8 mouse cellular contexts compared by ENCODE assay signal in genomic region chr2:65931841-65932311, GRCm38 (mm10).
A peak's percentile ranks its signal among the peaks of the same experiment; 100 is the strongest.
DNase-seq lines count a peak whose midpoint lies in the region; ATAC-seq and TF ChIP-seq lines count a peak whose summit lies in the region.

No protein-coding gene starts in this region.

- no peaks in the 10 kb centered on the region for H3K27me3 ChIP-seq in forebrain, embryonic 16.5 days (replicated peaks; ENCODE audit: control insufficient read depth, insufficient read depth, low read length)
- no peaks in the 10 kb centered on the region for H3K27me3 ChIP-seq in intestine, embryonic 14.5 days (replicated peaks; ENCODE audit: control insufficient read depth, insufficient read depth, low read length)
- no peaks in the 10 kb centered on the region for H3K27me3 ChIP-seq in midbrain, embryonic 10.5 days (ENCODE audit: low read depth, poor library complexity, severe bottlenecking)
- no peaks in the 10 kb centered on the region for H3K27me3 ChIP-seq in stomach, embryonic 15.5 days (replicated peaks)

- WGBS in forebrain, embryonic 16.5 days = 1% methylated on average over 11 of the region's 11 CpGs
- 1% methylated on average over 11 of the region's 11 CpGs for WGBS in intestine, embryonic 14.5 days
- WGBS in midbrain, embryonic 10.5 days = 2% methylated on average over 11 of the region's 11 CpGs
- WGBS in stomach, embryonic 15.5 days = 4% methylated on average over 11 of the region's 11 CpGs

- H3K4me3 ChIP-seq in ES-E14 (ENCODE audit: insufficient read depth in 1 of 2, low read depth in 1 of 2, low read length in 2 of 2, poor library complexity in 1 of 2, severe bottlenecking in 1 of 2) = peak overlapping the region; percentile 61 to 69
- peak overlapping the region; percentile 56 for H3K4me3 ChIP-seq in forebrain, embryonic 16.5 days (replicated peaks; ENCODE audit: low read length)
- peak overlapping the region; percentile 35 for H3K4me3 ChIP-seq in intestine, embryonic 14.5 days (ENCODE audit: low read depth, low read length)
- H3K4me3 ChIP-seq in midbrain, embryonic 10.5 days = peak overlapping the region; percentile 63
- H3K4me3 ChIP-seq in stomach, embryonic 15.5 days (replicated peaks) = peak overlapping the region; percentile 43

- DNase-seq in ES-E14 (ENCODE audit: low read depth, low spot score) = peak; percentile 62
- peak; percentile 54 to 57 for DNase-seq in cerebellum, adult 18-20 months
- DNase-seq in intestine, embryonic 14.5 days (ENCODE audit: low spot score) = peak; percentile 70
- DNase-seq in left cerebral cortex, adult 9 months (ENCODE audit: low spot score in 2 of 2) = peak; percentile 69 to 77
- peak; percentile 88 for DNase-seq in midbrain, embryonic 10.5 days (ENCODE audit: low spot score)
- no peak for DNase-seq in spleen, adult 18-20 months

- peaks cover 0 to 3% of the 10 kb centered on the region in 2 experiments; a peak in 1 of 4 replicates for H3K4me1 ChIP-seq in ES-E14 (ENCODE audit: control insufficient read depth in 2 of 2, insufficient read depth in 2 of 2, low read length in 2 of 2, poor library complexity in 1 of 2)
- peaks cover 8% of the 10 kb centered on the region; the same call in 1 of the 2 replicates for H3K4me1 ChIP-seq in forebrain, embryonic 16.5 days (replicated peaks; ENCODE audit: control insufficient read depth, insufficient read depth, low read length)
- no peaks in the 10 kb centered on the region for H3K4me1 ChIP-seq in intestine, embryonic 14.5 days (replicated peaks; ENCODE audit: control insufficient read depth, insufficient read depth, low read length)
- peaks cover 46% of the 10 kb centered on the region for H3K4me1 ChIP-seq in midbrain, embryonic 10.5 days
- H3K4me1 ChIP-seq in stomach, embryonic 15.5 days = no peaks in the 10 kb centered on the region

- H3K9me3 ChIP-seq in ES-E14 (ENCODE audit: control insufficient read depth, insufficient read depth, low read depth, low read length) = no peaks in the 10 kb centered on the region
- no peaks in the 10 kb centered on the region for H3K9me3 ChIP-seq in forebrain, embryonic 16.5 days (ENCODE audit: control insufficient read depth, low read length)
- no peaks in the 10 kb centered on the region for H3K9me3 ChIP-seq in intestine, embryonic 14.5 days (ENCODE audit: control insufficient read depth, low read length)
- no peaks in the 10 kb centered on the region for H3K9me3 ChIP-seq in midbrain, embryonic 10.5 days (replicated peaks)
- H3K9me3 ChIP-seq in stomach, embryonic 15.5 days = no peaks in the 10 kb centered on the region

- peak overlapping the region; percentile 81 for H3K9ac ChIP-seq in ES-E14 (ENCODE audit: insufficient read depth, low read depth, low read length, poor library complexity, severe bottlenecking)
- H3K9ac ChIP-seq in forebrain, embryonic 16.5 days (replicated peaks; ENCODE audit: low read depth, low read length) = peak overlapping the region; percentile 70
- peak overlapping the region; percentile 25 for H3K9ac ChIP-seq in intestine, embryonic 14.5 days (ENCODE audit: low read length)
- no peak overlapping the region for H3K9ac ChIP-seq in stomach, embryonic 15.5 days

- no peak overlapping the region for H3K27ac ChIP-seq in ES-E14 (ENCODE audit: insufficient read depth, low read depth, low read length, poor library complexity, severe bottlenecking)
- H3K27ac ChIP-seq in forebrain, embryonic 16.5 days (ENCODE audit: low read length) = peak overlapping the region; percentile 92
- H3K27ac ChIP-seq in intestine, embryonic 14.5 days (ENCODE audit: low read depth) = no peak overlapping the region
- H3K27ac ChIP-seq in midbrain, embryonic 10.5 days (replicated peaks) = peak overlapping the region; percentile 90
- no peak overlapping the region for H3K27ac ChIP-seq in stomach, embryonic 15.5 days

- H3K36me3 ChIP-seq in ES-E14 (ENCODE audit: control insufficient read depth, insufficient read depth, low read length, poor library complexity, severe bottlenecking) = no peaks in the 10 kb centered on the region
- no peaks in the 10 kb centered on the region for H3K36me3 ChIP-seq in forebrain, embryonic 16.5 days (ENCODE audit: control insufficient read depth, insufficient read depth)
- no peaks in the 10 kb centered on the region for H3K36me3 ChIP-seq in intestine, embryonic 14.5 days (ENCODE audit: control insufficient read depth, insufficient read depth, low read length)
- no peaks in the 10 kb centered on the region for H3K36me3 ChIP-seq in midbrain, embryonic 10.5 days
- no peaks in the 10 kb centered on the region for H3K36me3 ChIP-seq in stomach, embryonic 15.5 days

- peak; percentile 89 for ATAC-seq in forebrain, embryonic 16.5 days
- peak; percentile 62 for ATAC-seq in intestine, embryonic 14.5 days (replicated peaks; ENCODE audit: low FRiP score, low TSS enrichment, low read depth)
- peak; percentile 43; the same call in 1 of the 2 replicates for ATAC-seq in stomach, embryonic 15.5 days (ENCODE audit: insufficient read depth, low FRiP score, low read depth)

- peak overlapping the region; percentile 77 for H3K4me2 ChIP-seq in forebrain, embryonic 16.5 days (ENCODE audit: low read length)
- peak overlapping the region; percentile 53 for H3K4me2 ChIP-seq in intestine, embryonic 14.5 days (ENCODE audit: low read length)
- peak overlapping the region; percentile 72 for H3K4me2 ChIP-seq in stomach, embryonic 15.5 days

- in situ Hi-C loops in ES-E14 (cut with MboI; ENCODE audit: low sequenced_read_pairs in 2 of 2, unreplicated experiment in 2 of 2) = no loop called here

TF ChIP-seq in ES-E14, 5 proteins besides CTCF, POLR2A, EP300 and RAD21:
- TF ChIP-seq ZNF384 (IDR thresholded peaks at IDR 0.05; ENCODE audit: low read depth, low read length) (peak; percentile 89), ZC3H11A (IDR thresholded peaks at IDR 0.05; ENCODE audit: borderline replicate concordance, low read depth, low read length) (no peak), CHD2 (IDR thresholded peaks at IDR 0.05; ENCODE audit: low read depth, low read length) (no peak), HCFC1 (IDR thresholded peaks at IDR 0.05; ENCODE audit: borderline replicate concordance, insufficient read depth, low read length) (0 out of 2 replicates have a peak, but pooled peaks have one; percentile 32), MAFK (IDR thresholded peaks at IDR 0.05; ENCODE audit: insufficient read depth, low read depth, low read length) (no peak)

Comparison
In these comparisons a context has a peak if more than half of its experiments do, and no peak if none do; other contexts are left out.
1. DNase-seq: peak in ES-E14 (single experiment), cerebellum, adult 18-20 months (2 of 2), intestine, embryonic 14.5 days (single experiment), left cerebral cortex, adult 9 months (2 of 2) and midbrain, embryonic 10.5 days (single experiment); none in spleen, adult 18-20 months (0 of 2).
2. H3K27ac ChIP-seq: peak in forebrain, embryonic 16.5 days (single experiment) and midbrain, embryonic 10.5 days (single experiment); none in ES-E14 (single experiment), intestine, embryonic 14.5 days (single experiment) and stomach, embryonic 15.5 days (single experiment).
3. Peak in every context shown above with its lines, with median percentiles within 50 percentile points of each other: H3K4me3 ChIP-seq, ATAC-seq and H3K4me2 ChIP-seq.